Mouse (Mus musculus): ENCODE data around the gene Ston2. TPM values are rescaled to one million over a fixed set of nuclear protein-coding genes. Genes with fewer than 3 reads are reported as not detected.

Ston2 gene
- total and polyA plus RNA-seq, 3 experiments, result 3.6 to 4.7 (median 4.1) TPM

DNA sequence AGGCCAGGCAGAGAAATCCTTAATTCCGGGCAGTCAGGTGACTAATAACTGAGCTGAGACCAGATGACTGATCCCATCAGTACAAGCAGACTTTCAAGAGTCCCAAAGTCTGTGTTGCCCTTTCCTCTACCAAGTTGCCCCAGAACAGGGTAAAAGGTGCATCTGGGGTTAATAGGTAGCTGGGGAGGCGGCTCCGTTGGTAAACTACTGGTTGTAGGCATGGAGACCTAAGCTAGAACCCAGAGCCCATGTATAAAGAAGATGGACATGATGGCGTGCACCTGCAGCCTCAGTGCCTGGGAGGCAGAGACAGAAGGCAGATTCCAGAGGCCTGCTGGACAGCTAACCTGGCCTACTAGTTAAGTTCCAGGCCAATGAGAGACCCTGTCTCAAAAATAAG lies 30.5 kb upstream of the Ston2 start:
- no peak overlapping the region for H3K27ac ChIP-seq
- H3K4me3 ChIP-seq, result no peak overlapping the region
- intact Hi-C loops (cut with DNase I), result no loop called here
- WGBS, result 91% methylated on average over 4 of the region's 4 CpGs
- TF ChIP-seq POLR2A (IDR thresholded peaks at IDR 0.05; ENCODE audit: insufficient read depth, low read depth, low read length), result no peak
- TF ChIP-seq CTCF (IDR thresholded peaks at IDR 0.05), result no peak
- no peak for TF ChIP-seq EP300 (IDR thresholded peaks at IDR 0.05; ENCODE audit: insufficient read depth, low read depth, low read length)
- DNase-seq, result no peak
- H3K4me1 ChIP-seq (ENCODE audit: control insufficient read depth, insufficient read depth, low read length), result no peaks in the 10 kb centered on the region
- no peaks in the 10 kb centered on the region; the same call in 1 of the 2 replicates for H3K36me3 ChIP-seq (ENCODE audit: control insufficient read depth, insufficient read depth, low read length)
- no peak overlapping the region for H3K9ac ChIP-seq (ENCODE audit: low read depth, low read length)
- no peaks in the 10 kb centered on the region for H3K27me3 ChIP-seq (ENCODE audit: control insufficient read depth, insufficient read depth, low read length)
- H3K79me2 ChIP-seq (replicated peaks; ENCODE audit: control insufficient read depth, insufficient read depth, low read length), result no peaks in the 10 kb centered on the region; the same call in 1 of the 2 replicates

DNA sequence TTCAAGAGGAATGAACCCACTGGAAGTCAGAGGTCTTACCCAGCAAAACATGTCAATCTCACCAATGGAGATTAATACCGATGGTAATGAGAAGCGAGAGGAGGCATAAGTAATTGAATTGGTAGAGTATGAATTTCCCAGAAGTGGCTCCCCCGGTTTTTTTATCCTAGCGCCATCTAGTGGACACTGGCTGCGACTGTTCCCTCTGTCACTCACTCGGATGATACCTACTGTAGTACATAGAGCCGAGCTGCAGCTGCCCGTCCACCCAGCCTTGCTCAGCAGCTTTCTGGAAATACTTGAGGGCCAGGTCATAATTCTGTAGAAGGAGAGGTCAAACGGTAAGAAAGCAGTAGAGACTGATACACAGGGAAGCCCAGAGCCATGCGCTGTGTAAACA lies 27.8 kb upstream of the Ston2 start:
- no peak overlapping the region for H3K27ac ChIP-seq
- intact Hi-C loops (cut with DNase I), result no loop called here
- H3K27me3 ChIP-seq (ENCODE audit: control insufficient read depth, insufficient read depth, low read length), result no peaks in the 10 kb centered on the region
- no peak overlapping the region for H3K9ac ChIP-seq (ENCODE audit: low read depth, low read length)
- no peaks in the 10 kb centered on the region for H3K4me1 ChIP-seq (ENCODE audit: control insufficient read depth, insufficient read depth, low read length)
- no peak overlapping the region for H3K4me3 ChIP-seq
- H3K79me2 ChIP-seq (replicated peaks; ENCODE audit: control insufficient read depth, insufficient read depth, low read length), result no peaks in the 10 kb centered on the region; the same call in 1 of the 2 replicates
- WGBS, result 31% methylated on average over 10 of the region's 10 CpGs
- peak; percentile 25 to 44 for DNase-seq
- no peaks in the 10 kb centered on the region for H3K36me3 ChIP-seq (ENCODE audit: control insufficient read depth, insufficient read depth, low read length)
- TF ChIP-seq CTCF (IDR thresholded peaks at IDR 0.05) (peak; percentile 92), POLR2A (IDR thresholded peaks at IDR 0.05; ENCODE audit: insufficient read depth, low read depth, low read length) (no peak), EP300 (IDR thresholded peaks at IDR 0.05; ENCODE audit: insufficient read depth, low read depth, low read length) (no peak)

- Histone ChIP-seq H3K27me3 (ENCODE audit: control insufficient read depth, insufficient read depth, low read length) (no peaks in the 10 kb centered on the region), H3K27ac (no peak overlapping the region), H3K79me2 (replicated peaks; ENCODE audit: control insufficient read depth, insufficient read depth, low read length) (no peaks in the 10 kb centered on the region; the same call in 1 of the 2 replicates), H3K4me1 (ENCODE audit: control insufficient read depth, insufficient read depth, low read length) (no peaks in the 10 kb centered on the region), H3K9ac (ENCODE audit: low read depth, low read length) (no peak overlapping the region), H3K36me3 (ENCODE audit: control insufficient read depth, insufficient read depth, low read length) (no peaks in the 10 kb centered on the region), H3K4me3 (no peak overlapping the region)
- no peak for DNase-seq
- TF ChIP-seq EP300 (IDR thresholded peaks at IDR 0.05; ENCODE audit: insufficient read depth, low read depth, low read length), result no peak
- no peak for TF ChIP-seq POLR2A (IDR thresholded peaks at IDR 0.05; ENCODE audit: insufficient read depth, low read depth, low read length)
- no peak for TF ChIP-seq CTCF (IDR thresholded peaks at IDR 0.05)
- intact Hi-C loops (cut with DNase I), result no loop called here
- 96% methylated on average over 11 of the region's 11 CpGs for WGBS
These were observed 27.4 kb upstream of the Ston2 start for GRCm38 (mm10) chr12:91815552-91815951.

DNA sequence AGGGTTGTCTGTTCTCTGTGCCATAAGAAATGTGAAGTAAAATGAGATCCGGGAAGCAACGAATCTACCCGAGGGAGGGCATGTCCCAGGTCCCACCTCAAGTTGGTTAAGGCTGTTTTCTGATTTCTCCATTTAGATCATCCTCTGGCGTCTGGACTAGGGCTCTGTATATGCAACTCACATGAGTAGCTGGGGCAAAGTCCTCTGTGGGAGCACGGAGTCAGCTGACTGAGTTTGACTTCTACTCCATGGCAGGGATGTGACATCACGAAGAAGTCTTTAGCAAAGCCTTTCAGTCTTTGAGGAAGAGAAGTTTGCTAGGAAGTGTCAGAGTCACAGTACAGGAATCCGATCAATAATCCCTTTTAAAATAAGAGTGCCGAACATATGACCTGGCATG lies 20.7 kb upstream of the Ston2 start:
- Histone ChIP-seq H3K27ac (no peak overlapping the region), H3K4me1 (ENCODE audit: control insufficient read depth, insufficient read depth, low read length) (no peaks in the 10 kb centered on the region), H3K4me3 (no peak overlapping the region), H3K79me2 (replicated peaks; ENCODE audit: control insufficient read depth, insufficient read depth, low read length) (no peaks in the 10 kb centered on the region), H3K9ac (ENCODE audit: low read depth, low read length) (no peak overlapping the region), H3K36me3 (ENCODE audit: control insufficient read depth, insufficient read depth, low read length) (no peaks in the 10 kb centered on the region), H3K27me3 (ENCODE audit: control insufficient read depth, insufficient read depth, low read length) (no peaks in the 10 kb centered on the region)
- no peak for TF ChIP-seq POLR2A (IDR thresholded peaks at IDR 0.05; ENCODE audit: insufficient read depth, low read depth, low read length)
- TF ChIP-seq CTCF (IDR thresholded peaks at IDR 0.05), result no peak
- no peak for TF ChIP-seq EP300 (IDR thresholded peaks at IDR 0.05; ENCODE audit: insufficient read depth, low read depth, low read length)
- intact Hi-C loops (cut with DNase I), result no loop called here
- DNase-seq, result no peak
- WGBS, result 92% methylated on average over 8 of the region's 8 CpGs

GRCm38 (mm10) chr12:91807761-91808160 lies 19.6 kb upstream of the Ston2 start:
- no peaks in the 10 kb centered on the region for H3K27me3 ChIP-seq (ENCODE audit: control insufficient read depth, insufficient read depth, low read length)
- no peak overlapping the region for H3K27ac ChIP-seq
- WGBS, result 65% methylated on average over 6 of the region's 6 CpGs
- H3K4me3 ChIP-seq, result no peak overlapping the region
- H3K4me1 ChIP-seq (ENCODE audit: control insufficient read depth, insufficient read depth, low read length), result no peaks in the 10 kb centered on the region
- no peak for DNase-seq
- intact Hi-C loops (cut with DNase I), result no loop called here
- H3K79me2 ChIP-seq (replicated peaks; ENCODE audit: control insufficient read depth, insufficient read depth, low read length), result no peaks in the 10 kb centered on the region
- no peaks in the 10 kb centered on the region for H3K36me3 ChIP-seq (ENCODE audit: control insufficient read depth, insufficient read depth, low read length)
- no peak for TF ChIP-seq POLR2A (IDR thresholded peaks at IDR 0.05; ENCODE audit: insufficient read depth, low read depth, low read length)
- TF ChIP-seq EP300 (IDR thresholded peaks at IDR 0.05; ENCODE audit: insufficient read depth, low read depth, low read length), result no peak
- no peak for TF ChIP-seq CTCF (IDR thresholded peaks at IDR 0.05)
- no peak overlapping the region for H3K9ac ChIP-seq (ENCODE audit: low read depth, low read length)

GRCm38 (mm10) chr12:91807095-91807494 lies 18.9 kb upstream of the Ston2 start:
- no peaks in the 10 kb centered on the region for H3K27me3 ChIP-seq (ENCODE audit: control insufficient read depth, insufficient read depth, low read length)
- TF ChIP-seq POLR2A (IDR thresholded peaks at IDR 0.05; ENCODE audit: insufficient read depth, low read depth, low read length) (no peak), CTCF (IDR thresholded peaks at IDR 0.05) (no peak), EP300 (IDR thresholded peaks at IDR 0.05; ENCODE audit: insufficient read depth, low read depth, low read length) (no peak)
- no peaks in the 10 kb centered on the region for H3K79me2 ChIP-seq (replicated peaks; ENCODE audit: control insufficient read depth, insufficient read depth, low read length)
- no peak overlapping the region for H3K27ac ChIP-seq
- DNase-seq, result no peak
- 90% methylated on average over 11 of the region's 11 CpGs for WGBS
- H3K4me3 ChIP-seq, result no peak overlapping the region
- H3K36me3 ChIP-seq (ENCODE audit: control insufficient read depth, insufficient read depth, low read length), result no peaks in the 10 kb centered on the region
- intact Hi-C loops (cut with DNase I), result no loop called here
- no peaks in the 10 kb centered on the region for H3K4me1 ChIP-seq (ENCODE audit: control insufficient read depth, insufficient read depth, low read length)
- H3K9ac ChIP-seq (ENCODE audit: low read depth, low read length), result no peak overlapping the region

Measured in heart, adult 2 months (tissue).